Mouse (Mus musculus) MEL (cell line): ENCODE results near the gene 6030408B16Rik. TPM values are rescaled to one million over a fixed set of nuclear protein-coding genes. Genes with fewer than 3 reads are reported as not detected.

Experiments
- DNase-seq: peaks from one replicate; pipeline ENCODE4 v3.0.0; 2011; ENCODE audit warnings: low read depth, low spot score
- H3K27ac ChIP-seq: 2 replicates; pipeline ENCODE4 v1.5.1; 2012; ENCODE audit warnings: low read depth, mild to moderate bottlenecking, control low read depth, low read length, moderate library complexity; ENCODE audit not compliant: control insufficient read depth
- H3K27me3 ChIP-seq, 2 experiments: fragments of 150-350 bp in 1 of 2; sonication (generic) in 1 of 2; 2 replicates each; pipeline ENCODE4 v1.6.1; 2012; ENCODE audit warnings: low read length in 2 of 2, mild to moderate bottlenecking in 2 of 2, improper control_type of control experiment in 1 of 2, moderate library complexity in 1 of 2; ENCODE audit not compliant: insufficient read depth in 2 of 2, control insufficient read depth in 1 of 2
- H3K36me3 ChIP-seq, 2 experiments: 2 replicates each; pipeline ENCODE4 v1.6.1; 2012 to 2014; ENCODE audit warnings: low read length in 2 of 2, improper control_type of control experiment in 1 of 2, inconsistent platforms in 1 of 2, mild to moderate bottlenecking in 1 of 2; ENCODE audit not compliant: insufficient read depth in 2 of 2, control insufficient read depth in 1 of 2
- H3K4me1 ChIP-seq, 2 experiments: fragments of 150-350 bp in 1 of 2; sonication (generic) in 1 of 2; 2 replicates each; pipeline ENCODE4 v1.6.1; 2012; ENCODE audit warnings: low read length in 2 of 2, improper control_type of control experiment in 1 of 2, mild to moderate bottlenecking in 1 of 2; ENCODE audit not compliant: insufficient read depth in 2 of 2, control insufficient read depth in 1 of 2
- H3K4me3 ChIP-seq, 2 experiments: fragments of 150-350 bp in 1 of 2; sonication (generic) in 1 of 2; 2 replicates each; pipeline ENCODE4 v1.5.1; 2012; ENCODE audit warnings: low read depth in 2 of 2, low read length in 2 of 2, mild to moderate bottlenecking in 2 of 2, moderate library complexity in 2 of 2, control low read depth in 1 of 2, improper control_type of control experiment in 1 of 2; ENCODE audit not compliant: control insufficient read depth in 1 of 2, insufficient read depth in 1 of 2
- H3K79me2 ChIP-seq: 2 replicates; pipeline ENCODE4 v1.6.1; 2012; ENCODE audit warnings: mild to moderate bottlenecking, low read length, moderate library complexity; ENCODE audit not compliant: control insufficient read depth, poor library complexity, insufficient read depth
- H3K9ac ChIP-seq: 2 replicates; pipeline ENCODE4 v1.6.1; 2012; ENCODE audit warnings: low read depth, mild to moderate bottlenecking, control low read depth, low read length, moderate library complexity; ENCODE audit not compliant: control insufficient read depth, poor library complexity, severe bottlenecking
- H3K9me3 ChIP-seq: fragments of 150-350 bp; sonication (generic); replicated peaks from 2 replicates; pipeline ENCODE4 v1.6.1; 2012; ENCODE audit warnings: mild to moderate bottlenecking, low read length, improper control_type of control experiment, moderate library complexity; ENCODE audit not compliant: insufficient read depth
- BHLHE40 ChIP-seq: IDR thresholded peaks from 2 replicates; pipeline ENCODE4 v1.6.1; 2012; ENCODE audit warnings: low read depth, mild to moderate bottlenecking, inconsistent platforms, low read length, improper control_type of control experiment, borderline replicate concordance
- CHD1 ChIP-seq: IDR thresholded peaks from 2 replicates; pipeline ENCODE4 v1.6.1; 2012; ENCODE audit warnings: low read depth, mild to moderate bottlenecking, inconsistent platforms, low read length, improper control_type of control experiment
- EP300 ChIP-seq, 2 experiments: IDR thresholded peaks; 2 replicates each; pipeline ENCODE4 v1.6.1; 2011; ENCODE audit warnings: improper control_type of control experiment in 2 of 2, low read length in 2 of 2, low read depth in 1 of 2, mild to moderate bottlenecking in 1 of 2
- MAX ChIP-seq: IDR thresholded peaks from 2 replicates; pipeline ENCODE4 v1.6.1; 2011; ENCODE audit warnings: low read length, improper control_type of control experiment
- MXI1 ChIP-seq: IDR thresholded peaks from 2 replicates; pipeline ENCODE4 v1.6.1; 2011; ENCODE audit warnings: mild to moderate bottlenecking, low read depth, low read length, improper control_type of control experiment
- MYC ChIP-seq: IDR thresholded peaks from 2 replicates; pipeline ENCODE4 v1.6.1; 2011; ENCODE audit warnings: low read depth, mild to moderate bottlenecking, low read length, improper control_type of control experiment, moderate library complexity
- NELFE ChIP-seq: IDR thresholded peaks from 2 replicates; pipeline ENCODE4 v1.6.1; 2011; ENCODE audit warnings: low read depth, low read length, improper control_type of control experiment
- NRF1 ChIP-seq: IDR thresholded peaks from 2 replicates; pipeline ENCODE4 v1.6.1; 2014; ENCODE audit warnings: low read depth, mild to moderate bottlenecking, inconsistent platforms, low read length, improper control_type of control experiment, moderate library complexity; ENCODE audit not compliant: poor library complexity, insufficient read depth, severe bottlenecking
- POLR2A ChIP-seq, 2 experiments: IDR thresholded peaks; 2 replicates each; pipeline ENCODE4 v1.6.1; 2011 to 2012; ENCODE audit warnings: low read length in 2 of 2, mild to moderate bottlenecking in 2 of 2, control low read depth in 1 of 2, improper control_type of control experiment in 1 of 2, low read depth in 1 of 2, moderate library complexity in 1 of 2; ENCODE audit not compliant: control insufficient read depth in 1 of 2, insufficient read depth in 1 of 2, poor library complexity in 1 of 2
- RAD21 ChIP-seq: IDR thresholded peaks from 2 replicates; pipeline ENCODE4 v1.6.1; 2011; ENCODE audit warnings: mild to moderate bottlenecking, low read depth, low read length, improper control_type of control experiment
- TAL1 ChIP-seq: IDR thresholded peaks from 2 replicates; pipeline ENCODE4 v1.6.1; 2012; ENCODE audit warnings: mild to moderate bottlenecking, inconsistent platforms, low read length, moderate library complexity, mixed read lengths
- TCF12 ChIP-seq: IDR thresholded peaks from 2 replicates; pipeline ENCODE4 v1.6.1; 2014; ENCODE audit warnings: low read depth, mild to moderate bottlenecking, inconsistent platforms, low read length, improper control_type of control experiment, moderate library complexity
- USF1 ChIP-seq: IDR thresholded peaks from 2 replicates; pipeline ENCODE4 v1.6.1; 2014; ENCODE audit warnings: low read depth, mild to moderate bottlenecking, inconsistent platforms, low read length, improper control_type of control experiment, moderate library complexity
- USF2 ChIP-seq, 2 experiments: IDR thresholded peaks; 2 replicates each; pipeline ENCODE4 v1.6.1; 2011 to 2012; ENCODE audit warnings: improper control_type of control experiment in 2 of 2, low read length in 2 of 2, borderline replicate concordance in 1 of 2, inconsistent platforms in 1 of 2, low read depth in 1 of 2, mild to moderate bottlenecking in 1 of 2; ENCODE audit not compliant: insufficient read depth in 1 of 2
- ZKSCAN1 ChIP-seq: IDR thresholded peaks from 2 replicates; pipeline ENCODE4 v1.6.1; 2012; ENCODE audit warnings: low read depth, mild to moderate bottlenecking, inconsistent platforms, low read length, improper control_type of control experiment, moderate library complexity
- polyA plus RNA-seq, 2 experiments: library from polyadenylated mRNA; stranded (reverse) in 1 of 2; unstranded in 1 of 2; fragments of >175 nt in 1 of 2; fragments of >200 nt in 1 of 2; gene quantifications; 2 replicates each; pipeline versions ENCODE4 v1.2.1 to v1.2.4; 2012; ENCODE audit warnings: low replicate concordance in 2 of 2, low read depth in 1 of 2; ENCODE audit not compliant: insufficient read length in 2 of 2, insufficient read depth in 1 of 2, missing spikeins in 1 of 2
- total RNA-seq: library from RNA; depleted of rRNA; stranded (reverse); fragments of 300-350 nt; gene quantifications from 2 replicates; pipeline ENCODE4 v1.2.3, GENCODE M21; 2012

6030408B16Rik gene
- total and polyA plus RNA-seq, 3 experiments = 0.12 to 0.18 TPM; not detected in 1

DNA sequence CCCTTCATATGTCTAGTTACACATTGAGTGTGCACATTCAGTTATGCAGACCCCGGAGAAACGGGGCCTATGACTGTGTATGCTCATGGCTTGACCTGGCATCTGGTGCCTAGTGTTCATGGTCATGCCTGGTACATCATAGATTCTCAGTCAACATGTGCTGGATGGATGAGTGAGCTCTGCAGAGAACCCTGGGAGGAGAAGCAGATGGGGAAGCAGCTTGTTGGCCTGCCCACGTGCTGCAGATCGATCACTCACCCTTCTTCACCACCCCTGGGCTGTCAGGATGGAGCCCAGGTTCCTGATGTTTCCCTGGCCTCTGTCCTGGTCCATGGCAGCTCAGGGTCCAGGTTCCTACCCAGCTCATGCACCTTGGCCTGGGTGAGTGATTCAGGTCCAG lies 13.4 kb downstream of the 6030408B16Rik start:
- H3K27ac ChIP-seq = no peak overlapping the region
- TF ChIP-seq TAL1 = no peak

DNA sequence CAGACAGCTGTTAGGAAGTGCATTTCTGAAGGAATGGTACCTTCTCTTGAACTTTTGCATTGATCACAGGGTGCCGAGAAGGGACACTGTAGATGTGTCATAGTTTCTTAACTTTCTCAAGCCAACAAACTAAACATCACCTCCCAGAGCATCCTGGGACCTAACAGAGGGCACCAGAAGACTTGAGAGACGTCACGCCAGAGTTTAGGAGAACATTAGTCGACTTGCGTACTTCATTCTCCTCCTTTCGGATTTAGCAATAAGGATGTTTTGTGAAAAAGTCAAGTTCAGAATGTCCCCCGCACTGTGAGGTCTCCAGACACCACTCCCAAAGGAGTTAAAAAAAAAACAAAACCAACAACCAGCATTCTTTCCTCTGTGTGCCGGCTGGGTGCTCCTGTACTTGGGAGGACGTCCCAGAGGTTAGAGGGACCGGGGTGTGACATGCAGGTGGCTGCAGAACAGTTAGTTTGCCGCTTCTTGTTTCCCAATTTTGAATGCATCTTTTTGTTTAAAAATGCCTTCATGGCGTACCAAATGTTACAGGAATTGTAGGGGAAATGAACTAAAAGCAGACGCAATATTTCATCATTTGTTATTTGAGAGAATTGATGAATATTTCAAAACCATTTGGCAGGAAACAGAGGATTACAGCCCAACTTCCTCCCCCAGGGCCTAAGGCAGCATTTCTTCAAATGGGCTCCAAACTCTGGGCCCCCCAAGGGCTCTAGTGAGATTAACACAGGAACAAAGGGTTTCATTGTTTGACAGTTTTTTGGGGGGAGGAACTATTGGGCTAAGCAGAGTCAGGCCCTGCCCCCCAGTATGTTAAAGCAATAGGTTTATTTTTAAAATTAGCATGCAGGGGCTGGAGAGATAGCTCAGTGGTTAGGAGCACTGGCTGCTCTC lies 15.7 kb downstream of the 6030408B16Rik start:
- Histone ChIP-seq H3K27me3 (no peaks in the 10 kb centered on the region), H3K27ac (no peak overlapping the region), H3K9me3 (no peaks in the 10 kb centered on the region), H3K36me3 (no peaks in the 10 kb centered on the region; a peak in 2 of 4 replicates), H3K9ac (no peak overlapping the region), H3K4me3 (no peak overlapping the region), H3K79me2 (no peaks in the 10 kb centered on the region), H3K4me1 (peaks cover 0 to 9% of the 10 kb centered on the region in 2 experiments; a peak in 1 of 4 replicates)
- no peak for DNase-seq
- TF ChIP-seq USF2 (IDR thresholded peaks at IDR 0.05; ENCODE audit: borderline replicate concordance in 1 of 2, insufficient read depth in 1 of 2, low read depth in 1 of 2, low read length in 2 of 2) (no peak), POLR2A (IDR thresholded peaks at IDR 0.05; ENCODE audit: control insufficient read depth in 1 of 2, insufficient read depth in 1 of 2, low read depth in 1 of 2, low read length in 2 of 2, poor library complexity in 1 of 2) (no peak), EP300 (IDR thresholded peaks at IDR 0.05; ENCODE audit: low read depth in 1 of 2, low read length in 2 of 2) (no peak), MAX (no peak), TCF12 (no peak), USF1 (no peak), MYC (no peak), CHD1 (no peak), BHLHE40 (no peak), ZKSCAN1 (no peak), RAD21 (no peak), NELFE (no peak), NRF1 (no peak), MXI1 (no peak)

More for the DNA sequence above, 13.4 kb downstream of the 6030408B16Rik start:
- DNase-seq = no peak
- H3K9ac ChIP-seq = no peak overlapping the region
- H3K79me2 ChIP-seq = no peaks in the 10 kb centered on the region
- no peaks in the 10 kb centered on the region for H3K4me1 ChIP-seq
- no peak overlapping the region for H3K4me3 ChIP-seq
- no peaks in the 10 kb centered on the region for H3K36me3 ChIP-seq
- H3K9me3 ChIP-seq = no peaks in the 10 kb centered on the region
- H3K27me3 ChIP-seq = no peaks in the 10 kb centered on the region
